Mouse (Mus musculus) G1E (cell line): ENCODE data around the gene Ext2.

Experiments
- CTCF ChIP-seq: IDR thresholded peaks from 2 replicates; pipeline ENCODE4 v1.5.1; 2012; ENCODE audit warnings: low read depth, low read length, inconsistent platforms, mixed read lengths
- GATA1 ChIP-seq: IDR thresholded peaks from 2 replicates; pipeline ENCODE4 v1.6.1; 2012; ENCODE audit warnings: borderline replicate concordance, low read length, inconsistent platforms, mixed read lengths
- GATA2 ChIP-seq: IDR thresholded peaks from 2 replicates; pipeline ENCODE4 v1.6.1; 2012; ENCODE audit warnings: low read depth, low read length, inconsistent platforms, borderline replicate concordance

- TF ChIP-seq CTCF (no peak), GATA1 (no peak), GATA2 (no peak)
These were observed 63.2 kb downstream of the Ext2 start for GRCm38 (mm10) chr2:93759173-93759572.
